Mouse (Mus musculus) heart, postnatal 0 days (tissue): ENCODE measurements around the gene Prkch. TPM values are rescaled to one million over a fixed set of nuclear protein-coding genes. Genes with fewer than 3 reads are reported as not detected.

Source experiments
- ATAC-seq: fragments of 200-750 bp; cut with Nextera tagmentation; 2 replicates; pipeline ENCODE4 v1.8.0; 2017; ENCODE audit warnings: low read depth, moderate number of reproducible peaks, moderate library complexity; ENCODE audit not compliant: insufficient read depth
- DNase-seq: peaks from one replicate; pipeline ENCODE4 v3.0.0-alpha.2; 2016; ENCODE audit warnings: low spot score
- H3K27ac ChIP-seq: fragments of 300-500 bp; sonication (generic); 2 replicates; pipeline ENCODE4 v1.5.1; 2014; ENCODE audit warnings: low read depth, mild to moderate bottlenecking
- H3K27me3 ChIP-seq: fragments of 300-500 bp; sonication (generic); 2 replicates; pipeline ENCODE4 v1.6.1; 2014; ENCODE audit warnings: low read length, mixed read lengths; ENCODE audit not compliant: control insufficient read depth, insufficient read depth
- H3K36me3 ChIP-seq: fragments of 300-500 bp; sonication (generic); replicated peaks from 2 replicates; pipeline ENCODE4 v1.6.1; 2014; ENCODE audit warnings: low read length, mixed read lengths; ENCODE audit not compliant: control insufficient read depth, insufficient read depth
- H3K4me1 ChIP-seq: fragments of 300-500 bp; sonication (generic); 2 replicates; pipeline ENCODE4 v1.6.1; 2014; ENCODE audit warnings: antibody characterized with exemption; ENCODE audit not compliant: control insufficient read depth, insufficient read depth
- H3K4me2 ChIP-seq: fragments of 300-500 bp; sonication (generic); 2 replicates; pipeline ENCODE4 v1.6.1; 2014; ENCODE audit warnings: low read depth, mild to moderate bottlenecking, low read length, moderate library complexity
- H3K4me3 ChIP-seq: fragments of 300-500 bp; sonication (generic); 2 replicates; pipeline ENCODE4 v1.5.1; 2014; ENCODE audit warnings: low read depth, low read length
- H3K9ac ChIP-seq: fragments of 300-500 bp; sonication (generic); replicated peaks from 2 replicates; pipeline ENCODE4 v1.6.1; 2014; ENCODE audit warnings: low read depth, low read length, mixed read lengths
- H3K9me3 ChIP-seq: fragments of 300-500 bp; sonication (generic); replicated peaks from 2 replicates; pipeline ENCODE4 v1.6.1; 2016; ENCODE audit warnings: low read length; ENCODE audit not compliant: control insufficient read depth
- CTCF ChIP-seq: IDR thresholded peaks from 2 replicates; pipeline ENCODE4 v1.5.1; 2016; ENCODE audit warnings: antibody characterized with exemption, control low read depth, low read depth
- EP300 ChIP-seq: IDR thresholded peaks from 2 replicates; pipeline ENCODE4 v1.6.1; 2016; ENCODE audit warnings: antibody characterized with exemption, low read depth
- whole genome bisulfite sequencing: fragments of 180-500 bp; shearing (Covaris S2); extraction: QIAGEN DNeasy Blood & Tissue Kit; methylation state at CpG from one replicate; pipeline ENCODE4 v1.1.7; 2014; 5-methylcytosine and 5-hydroxymethylcytosine counted together
- polyA plus RNA-seq: library from polyadenylated mRNA; unstranded; fragments of >200 nt; fragmentation: Nextera tagmentation; extraction: Ambion mirVana; gene quantifications from 2 replicates; pipeline ENCODE4 v1.2.1, GENCODE M21; 2015
- total RNA-seq: library from RNA; depleted of rRNA; stranded (reverse); fragments of >200 nt; gene quantifications from 2 replicates; pipeline ENCODE4 v1.2.3, GENCODE M21; 2014; ENCODE audit warnings: low replicate concordance

Gene Prkch
- total and polyA plus RNA-seq, 2 experiments from 2014 or later: 7.9 to 20.5 TPM

DNA sequence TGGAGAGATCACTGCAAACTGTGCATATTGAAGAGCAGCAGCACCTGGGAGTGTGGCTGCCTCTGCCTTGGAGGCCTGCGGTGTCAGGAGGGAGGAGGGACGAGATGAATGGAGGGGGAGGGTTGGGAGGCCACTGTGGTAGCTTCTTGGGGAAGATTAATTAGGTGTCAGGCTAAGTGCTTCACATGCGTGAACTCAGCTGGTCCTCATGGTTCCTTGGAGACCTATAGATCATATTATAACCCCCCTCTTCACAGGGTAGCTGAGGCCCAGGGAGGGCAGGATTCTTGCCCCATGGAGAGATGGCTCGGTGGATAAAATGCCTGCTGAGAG, 23.4 kb downstream of the Prkch start:
- TF ChIP-seq EP300 (no peak), CTCF (no peak)
- Histone ChIP-seq H3K4me2 (no peak overlapping the region), H3K9ac (no peak overlapping the region), H3K27ac (no peak overlapping the region), H3K27me3 (no peaks in the 10 kb centered on the region), H3K4me3 (no peak overlapping the region), H3K9me3 (no peaks in the 10 kb centered on the region), H3K36me3 (no peaks in the 10 kb centered on the region), H3K4me1 (peaks cover 15% of the 10 kb centered on the region)
- WGBS: 43% methylated on average over 4 of the region's 4 CpGs
- DNase-seq (no peak), ATAC-seq (no peak)

DNA sequence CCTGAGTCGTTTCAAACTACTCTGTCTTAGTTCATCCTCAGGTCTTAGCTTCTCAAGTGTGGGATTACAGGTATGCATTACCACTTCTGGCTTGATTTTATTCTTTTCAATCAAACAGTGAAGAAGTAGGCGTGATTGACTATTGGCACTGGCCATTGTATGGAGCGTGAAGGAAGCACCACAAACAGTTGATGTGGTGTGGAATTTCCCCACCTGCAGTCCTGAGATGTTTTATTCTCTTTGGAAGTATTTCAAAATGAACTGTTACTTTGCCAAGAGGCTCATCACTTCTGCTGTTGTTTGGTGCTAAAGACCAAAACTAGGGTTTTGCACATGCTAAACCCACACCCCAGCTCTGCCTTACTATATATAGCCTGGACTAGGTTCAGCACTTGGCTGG, 24.7 kb downstream of the Prkch start:
- Histone ChIP-seq H3K4me1 (peaks cover 15% of the 10 kb centered on the region), H3K36me3 (no peaks in the 10 kb centered on the region)
- whole genome bisulfite sequencing: 72% methylated on average over 3 of the region's 3 CpGs

DNA sequence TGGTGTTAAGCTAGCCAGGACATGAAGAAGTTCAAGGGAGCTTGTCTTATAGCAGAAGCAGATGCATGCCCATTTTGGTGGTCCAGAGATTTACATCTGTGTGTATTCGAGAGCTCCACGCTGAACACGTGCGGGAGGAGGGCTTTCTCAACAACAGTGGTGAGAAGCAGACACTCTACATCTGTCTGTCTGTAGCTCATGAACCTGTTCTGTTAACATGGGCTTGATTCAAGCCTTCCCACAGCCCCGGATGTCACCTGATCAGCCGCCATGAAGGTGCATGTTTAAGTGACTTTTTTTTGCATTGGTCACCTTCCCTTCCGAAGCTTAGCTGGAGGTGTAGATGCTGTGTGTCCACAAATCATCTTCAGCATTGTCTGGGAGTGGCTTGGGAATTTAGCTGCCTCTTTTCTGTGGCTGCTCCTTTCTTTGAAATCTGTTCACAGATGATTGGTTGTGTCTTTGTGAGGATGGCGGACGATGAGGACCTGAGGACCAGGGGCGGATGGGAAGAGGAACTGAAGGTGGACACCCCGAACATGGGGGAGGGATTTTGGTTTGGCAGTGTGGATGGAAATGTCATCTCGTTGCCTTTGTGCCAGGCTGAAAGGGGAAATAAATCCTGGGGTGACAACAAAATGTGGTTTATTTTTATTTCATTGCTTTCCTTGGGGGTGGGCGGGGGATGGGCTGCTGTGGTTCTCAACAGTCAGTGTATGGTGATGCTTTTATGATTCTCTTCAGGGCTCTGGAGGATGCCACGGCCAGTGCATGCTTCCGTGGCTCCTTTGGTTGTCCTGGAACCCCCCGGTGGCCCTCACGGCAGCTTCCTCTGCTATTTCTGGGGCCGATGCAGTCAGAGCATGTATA, 25.3 kb downstream of the Prkch start:
- H3K27ac ChIP-seq: no peak overlapping the region
- DNase-seq: no peak
- H3K27me3 ChIP-seq: no peaks in the 10 kb centered on the region
- 75% methylated on average over 18 of the region's 18 CpGs for WGBS
- peaks cover 15% of the 10 kb centered on the region for H3K4me1 ChIP-seq
- no peaks in the 10 kb centered on the region for H3K36me3 ChIP-seq
- no peak for ATAC-seq
- no peak overlapping the region for H3K9ac ChIP-seq
- TF ChIP-seq CTCF (no peak), EP300 (no peak)
- H3K4me3 ChIP-seq: no peak overlapping the region
- no peak overlapping the region for H3K4me2 ChIP-seq
- H3K9me3 ChIP-seq: no peaks in the 10 kb centered on the region

More for the DNA sequence above, 24.7 kb downstream of the Prkch start:
- ATAC-seq: no peak
- no peak for DNase-seq
- Histone ChIP-seq H3K27ac (no peak overlapping the region), H3K9me3 (no peaks in the 10 kb centered on the region), H3K4me2 (no peak overlapping the region), H3K27me3 (no peaks in the 10 kb centered on the region), H3K4me3 (no peak overlapping the region), H3K9ac (no peak overlapping the region)
- TF ChIP-seq CTCF: no peak
- TF ChIP-seq EP300: no peak

DNA sequence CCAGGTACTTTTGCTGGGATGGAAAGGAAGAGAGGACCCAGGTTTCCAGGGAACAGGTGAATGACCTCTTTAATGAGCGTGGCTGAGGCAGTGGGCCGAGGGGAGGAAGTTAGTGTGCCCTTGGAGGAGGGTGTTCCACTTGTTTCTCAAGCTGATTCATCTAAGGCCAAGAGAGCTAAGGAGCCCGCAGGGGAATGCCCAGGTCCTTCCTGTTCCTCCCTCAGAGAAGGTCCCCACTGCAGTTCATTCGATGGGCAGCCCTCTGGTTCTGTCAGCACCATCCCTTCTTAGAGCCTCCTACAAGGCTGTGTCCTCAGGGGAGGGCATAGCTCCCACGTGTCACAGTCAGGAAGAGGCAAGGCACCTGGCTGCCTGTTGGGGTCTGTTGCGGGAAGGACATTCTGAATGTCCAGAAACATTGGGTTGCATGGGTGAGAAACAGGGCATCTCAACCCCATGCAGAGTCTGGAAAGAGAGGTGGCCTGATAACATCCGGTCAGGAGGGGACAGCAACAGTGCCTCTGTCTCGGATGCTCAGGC, 26.3 kb downstream of the Prkch start:
- DNase-seq (no peak), ATAC-seq (no peak)
- TF ChIP-seq CTCF: no peak
- Histone ChIP-seq H3K9me3 (no peaks in the 10 kb centered on the region), H3K27me3 (no peaks in the 10 kb centered on the region), H3K36me3 (no peaks in the 10 kb centered on the region), H3K9ac (no peak overlapping the region), H3K4me3 (no peak overlapping the region), H3K27ac (no peak overlapping the region), H3K4me2 (no peak overlapping the region), H3K4me1 (peaks cover 11% of the 10 kb centered on the region)
- 57% methylated on average over 8 of the region's 8 CpGs for WGBS

DNA sequence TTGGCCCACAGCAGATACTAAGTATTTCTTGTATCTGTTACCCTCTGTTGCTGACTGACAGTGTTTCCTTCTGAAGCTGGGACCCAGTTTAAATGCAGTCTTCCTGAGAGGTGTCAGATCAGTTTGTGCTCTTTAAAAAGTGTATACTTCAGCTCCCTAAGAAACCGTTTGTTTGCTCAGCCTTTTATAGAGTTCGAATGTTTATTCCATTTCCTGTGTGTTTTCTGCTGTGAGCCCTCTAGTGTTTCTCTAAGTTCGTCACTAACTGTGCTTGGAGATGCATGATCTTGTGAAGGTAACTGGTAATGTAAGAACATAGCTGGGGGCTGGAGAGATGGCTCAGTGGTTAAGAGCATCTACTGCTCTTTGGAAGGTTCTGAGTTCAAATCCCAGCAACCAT, 27.1 kb downstream of the Prkch start:
- Histone ChIP-seq H3K4me1 (peaks cover 11% of the 10 kb centered on the region), H3K36me3 (no peaks in the 10 kb centered on the region), H3K27me3 (no peaks in the 10 kb centered on the region), H3K9me3 (no peaks in the 10 kb centered on the region), H3K4me2 (no peak overlapping the region), H3K9ac (no peak overlapping the region), H3K27ac (peak overlapping the region; percentile 37; the same call in 1 of the 2 replicates), H3K4me3 (no peak overlapping the region)
- WGBS: 64% methylated on average over 3 of the region's 3 CpGs
- ATAC-seq: no peak
- TF ChIP-seq EP300 (no peak), CTCF (no peak)
- DNase-seq: no peak
